Mouse (Mus musculus) adrenal gland, postnatal 36 days (tissue): ENCODE measurements at regions not wholly inside any gene's neighbourhood (a gene's known extent, or its start where the extent isn't known, plus 50 kb on each side); places are given as distances from the start of the nearest gene placed in this dataset.

Source experiments
- DNase-seq, 2 experiments: peaks; one replicate each; pipeline ENCODE4 v3.0.0; 2021; ENCODE audit warnings: mixed read lengths in 1 of 2

DNA sequence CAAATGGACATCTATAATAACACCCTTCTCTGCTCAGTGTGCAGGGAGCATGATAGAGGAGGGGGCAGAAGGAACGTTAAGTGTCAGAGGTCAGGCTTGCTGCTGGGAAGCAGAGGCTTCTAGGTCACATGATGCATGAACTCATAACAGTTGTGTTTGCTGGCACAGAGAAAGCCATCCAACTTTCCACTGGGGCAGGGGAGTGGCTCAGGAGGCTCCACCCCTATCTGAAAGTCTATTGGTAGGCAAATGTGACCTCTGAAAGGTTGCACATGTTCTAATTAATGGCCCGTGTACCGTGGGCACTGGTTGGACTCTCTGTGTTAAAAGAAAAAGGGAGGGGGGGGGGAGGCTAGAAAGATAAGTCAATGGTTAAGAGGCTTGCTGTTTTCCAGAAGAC is 224.6 kb downstream of the Slc16a7 start:
- DNase-seq: no peak

DNA sequence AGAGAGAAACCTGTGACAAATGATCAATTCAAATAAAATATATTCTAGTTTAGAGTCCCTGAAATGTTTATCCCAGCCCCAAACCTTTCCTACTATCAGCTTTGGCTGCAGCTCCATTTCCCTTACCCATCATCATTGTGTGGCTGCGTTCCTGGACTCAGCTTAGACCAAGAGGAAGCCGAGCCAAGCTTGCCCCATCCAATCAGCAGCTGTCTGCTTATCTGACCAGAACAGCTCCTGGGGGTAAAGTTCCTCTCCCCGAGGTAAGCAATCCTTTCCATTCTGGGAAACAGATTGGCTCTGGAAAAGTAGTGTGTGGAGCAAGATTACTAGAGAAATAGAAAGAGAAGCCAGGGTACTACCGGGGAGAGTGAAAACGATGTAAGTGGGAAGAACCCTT is 228.2 kb downstream of the Slc16a7 start:
- DNase-seq: peak in 1 of 2 experiments; percentile 1

DNA sequence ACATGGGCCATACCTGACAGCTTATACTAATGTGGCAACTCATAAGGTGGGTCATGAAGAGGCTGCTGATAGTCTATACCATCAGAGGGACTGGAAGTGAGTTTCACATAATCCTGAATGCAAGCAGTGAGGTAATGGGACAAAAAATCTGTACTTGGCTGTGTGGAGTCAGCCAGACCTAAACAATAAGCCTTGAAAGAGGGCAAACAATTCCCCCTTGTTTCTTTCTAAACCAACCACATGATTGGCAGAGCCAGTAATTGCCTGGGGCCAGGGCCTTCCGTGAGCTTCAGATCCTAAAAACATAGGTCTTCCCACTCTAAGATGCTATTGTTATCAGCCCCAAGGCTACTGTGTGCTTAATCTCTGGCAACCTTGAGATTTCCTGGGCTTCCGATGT is 240.5 kb downstream of the Slc16a7 start:
- DNase-seq: no peak

DNA sequence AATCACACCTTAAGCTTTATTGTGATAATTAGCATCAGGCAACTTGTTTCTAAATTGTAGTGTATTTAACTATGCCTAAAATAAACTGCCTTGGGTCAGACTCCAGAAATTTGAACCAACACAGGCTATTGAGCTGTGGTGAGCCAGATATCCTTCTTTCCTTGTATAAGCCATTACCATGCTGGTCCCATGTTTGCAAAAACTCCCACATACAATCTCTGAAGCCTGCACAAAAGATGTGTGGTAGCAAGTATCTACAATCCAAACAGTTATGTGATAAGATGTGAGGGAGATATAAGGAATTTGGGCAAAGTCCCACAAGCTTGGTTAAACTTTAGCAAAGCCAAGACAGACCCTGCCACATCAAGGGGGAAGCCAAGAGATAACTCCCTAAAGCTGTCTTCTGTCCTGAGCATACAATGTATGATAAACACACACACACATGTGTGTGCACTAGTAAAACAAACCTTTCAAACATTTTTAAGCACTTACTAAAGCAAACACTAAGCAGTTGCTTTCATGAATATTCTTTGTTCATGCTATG is 242.0 kb downstream of the Slc16a7 start:
- no peak for DNase-seq

DNA sequence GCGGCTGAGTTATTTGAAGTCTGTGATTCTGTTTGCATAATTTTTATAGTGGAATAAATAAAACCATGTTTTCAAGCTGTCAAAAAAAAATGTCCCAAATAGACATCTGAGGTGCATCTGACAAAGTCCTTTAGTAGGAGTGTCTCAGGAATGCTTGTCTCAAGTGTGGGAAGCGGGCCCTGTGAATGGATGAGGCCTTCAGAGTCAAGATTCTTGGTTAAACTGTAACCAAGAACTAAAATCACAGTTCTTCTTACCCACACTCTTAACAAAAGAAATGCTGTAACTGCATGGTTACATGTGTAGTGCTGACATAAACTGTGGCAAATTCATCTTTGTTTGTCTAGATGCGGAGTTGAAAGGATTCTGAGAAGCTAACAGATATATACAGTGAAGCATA is 242.9 kb downstream of the Slc16a7 start:
- no peak for DNase-seq

GRCm38 (mm10) chr10:125145809-125146208 is 243.5 kb downstream of the Slc16a7 start:
- no peak for DNase-seq

GRCm38 (mm10) chr10:125121762-125122161 is 267.5 kb downstream of the Slc16a7 start:
- no peak for DNase-seq

DNA sequence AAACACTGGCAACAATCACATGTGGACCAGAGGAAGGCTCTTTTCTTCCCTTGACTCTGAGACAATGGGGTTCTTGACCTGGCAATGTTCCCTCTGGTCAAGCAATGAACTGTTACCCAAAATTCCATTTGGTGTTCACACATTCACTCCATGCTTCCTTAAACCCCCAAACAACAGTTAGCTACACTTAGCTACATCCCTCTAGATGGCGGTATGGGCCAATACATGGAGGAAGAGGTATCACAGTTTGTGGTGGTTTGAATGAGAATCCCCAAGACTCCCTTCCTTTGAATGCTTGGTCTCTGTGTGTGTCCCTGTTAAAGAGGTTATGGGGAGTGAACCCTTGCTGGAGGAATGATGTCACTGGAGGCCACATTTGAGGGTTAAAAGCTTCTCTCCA is 274.9 kb downstream of the Slc16a7 start:
- peak in 1 of 2 experiments; percentile 5 for DNase-seq

DNA sequence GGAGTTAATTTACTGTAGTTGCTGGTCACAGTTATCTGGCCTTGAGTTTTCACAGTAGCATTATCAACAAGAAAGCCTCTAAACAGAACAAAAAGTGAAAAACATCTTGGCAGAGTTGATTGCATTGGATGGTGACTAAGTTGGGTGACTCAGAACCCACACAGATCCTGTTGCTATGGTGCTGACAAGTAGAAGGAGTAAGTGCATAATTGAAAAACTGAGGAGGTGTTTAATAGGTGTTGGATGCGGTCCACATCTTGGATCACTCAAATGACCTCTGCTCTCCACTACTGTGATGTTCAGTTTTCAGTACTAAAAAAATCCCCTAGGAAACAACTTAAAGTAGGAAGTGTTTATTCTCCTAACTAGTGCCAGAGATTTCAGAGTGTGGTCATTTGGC is 280.3 kb downstream of the Slc16a7 start:
- DNase-seq: peak; percentile 22 to 25

DNA sequence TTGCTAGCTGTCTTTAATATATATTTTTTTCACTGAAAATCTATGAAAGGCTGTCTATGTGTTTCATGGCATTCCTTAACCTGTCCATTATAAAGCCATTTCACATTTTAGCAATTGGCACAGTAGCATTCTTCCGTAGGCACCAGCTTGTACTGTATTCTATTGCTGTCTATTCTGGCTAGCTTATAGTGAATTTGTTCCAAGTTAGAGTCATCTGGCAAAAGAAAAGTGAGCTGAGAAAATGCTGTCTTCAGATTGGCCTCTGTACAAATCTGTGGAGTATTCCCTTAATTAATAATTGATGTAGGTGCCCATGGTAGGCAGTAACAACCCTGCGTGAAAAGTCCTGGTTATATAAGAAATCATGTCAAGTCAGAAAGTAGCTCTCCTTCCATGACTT is 304.3 kb downstream of the Slc16a7 start:
- DNase-seq: no peak

DNA sequence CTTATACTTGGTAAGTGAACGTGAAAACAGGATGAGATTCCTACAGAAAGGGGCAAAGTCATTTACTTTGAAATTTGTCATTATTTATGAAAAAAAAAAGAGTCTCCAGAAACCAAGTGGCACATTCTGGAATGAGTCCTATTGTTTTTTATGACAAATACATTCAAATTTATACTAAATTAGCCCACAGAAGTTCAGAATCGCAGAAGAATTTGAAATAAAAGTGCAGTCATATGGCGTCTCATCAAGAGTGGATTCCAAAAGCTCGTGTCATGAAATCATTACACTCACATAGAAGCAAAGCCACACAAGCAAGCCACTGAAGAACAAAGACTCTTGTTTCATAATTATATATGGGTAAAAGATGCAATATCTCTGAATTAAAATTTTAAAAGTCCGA is 316.9 kb downstream of the Slc16a7 start:
- no peak for DNase-seq

GRCm38 (mm10) chr10:125070246-125070645 is 319.0 kb downstream of the Slc16a7 start:
- DNase-seq: no peak

GRCm38 (mm10) chr10:125039290-125039689 is 350.0 kb downstream of the Slc16a7 start:
- no peak for DNase-seq

DNA sequence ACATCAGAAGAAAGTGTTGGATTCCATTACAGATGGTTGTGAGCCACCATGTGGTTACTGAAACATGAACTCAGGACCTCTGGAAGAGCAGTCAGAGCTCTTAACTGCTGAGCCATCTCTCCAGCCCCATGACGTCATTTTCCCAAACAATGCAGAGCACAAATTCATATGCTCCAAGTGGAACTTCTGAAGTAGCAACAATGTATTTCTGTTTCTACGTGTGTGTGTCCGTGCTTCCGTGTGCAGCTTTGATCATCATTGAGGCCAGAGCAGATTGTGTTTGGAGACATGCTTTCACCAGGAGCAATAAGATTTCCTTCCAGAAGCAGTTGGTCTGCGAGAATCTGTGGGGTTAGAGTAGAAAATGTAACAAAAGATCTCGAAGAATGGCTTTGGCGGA is 353.6 kb downstream of the Slc16a7 start:
- DNase-seq: no peak

GRCm38 (mm10) chr10:125028347-125028746 is 360.9 kb downstream of the Slc16a7 start:
- no peak for DNase-seq

GRCm38 (mm10) chr10:125026851-125027250 is 362.4 kb downstream of the Slc16a7 start:
- peak; percentile 5 to 6 for DNase-seq
